Mouse (Mus musculus) hindbrain, embryonic 15.5 days (tissue): ENCODE results near the gene Gm36176. TPM values are rescaled to one million over a fixed set of nuclear protein-coding genes. Genes with fewer than 3 reads are reported as not detected.
"Not testable (repeated sequence)": the region's sequence is repeated elsewhere in the genome, so short reads cannot be mapped to it uniquely, and the experiment has no call there.

Experiments
- ATAC-seq: fragments of 200-750 bp; cut with Nextera tagmentation; 2 replicates; pipeline ENCODE4 v1.8.0; 2017; ENCODE audit warnings: low read depth, moderate number of reproducible peaks, moderate TSS enrichment; ENCODE audit not compliant: low FRiP score
- H3K27ac ChIP-seq: fragments of 300-500 bp; sonication (generic); replicated peaks from 2 replicates; pipeline ENCODE4 v1.5.1; 2015; ENCODE audit warnings: mild to moderate bottlenecking, inconsistent platforms
- H3K27me3 ChIP-seq: fragments of 300-500 bp; sonication (generic); 2 replicates; pipeline ENCODE4 v1.6.1; 2015; ENCODE audit warnings: control low read depth, inconsistent platforms
- H3K36me3 ChIP-seq: fragments of 300-500 bp; sonication (generic); 2 replicates; pipeline ENCODE4 v1.6.1; 2015; ENCODE audit warnings: control low read depth, inconsistent platforms
- H3K4me1 ChIP-seq: fragments of 300-500 bp; sonication (generic); replicated peaks from 2 replicates; pipeline ENCODE4 v1.6.1; 2015; ENCODE audit warnings: control low read depth, inconsistent platforms
- H3K4me2 ChIP-seq: fragments of 300-500 bp; sonication (generic); 2 replicates; pipeline ENCODE4 v1.6.1; 2015; ENCODE audit warnings: moderate library complexity, mild to moderate bottlenecking, inconsistent platforms
- H3K4me3 ChIP-seq: fragments of 300-500 bp; sonication (generic); 2 replicates; pipeline ENCODE4 v1.5.1; 2015; ENCODE audit warnings: mild to moderate bottlenecking, inconsistent platforms
- H3K9ac ChIP-seq: fragments of 300-500 bp; sonication (generic); 2 replicates; pipeline ENCODE4 v1.6.1; 2015; ENCODE audit warnings: inconsistent platforms
- H3K9me3 ChIP-seq: fragments of 300-500 bp; sonication (generic); 2 replicates; pipeline ENCODE4 v1.6.1; 2016; ENCODE audit warnings: control low read depth, inconsistent platforms
- WGBS: fragments of 180-500 bp; shearing (Covaris S2); methylation state at CpG from one replicate; pipeline ENCODE4 v1.1.7; 2015; 5-methylcytosine and 5-hydroxymethylcytosine counted together
- polyA plus RNA-seq: library from polyadenylated mRNA; unstranded; fragments of >200 nt; fragmentation: Nextera tagmentation; extraction: Ambion mirVana; gene quantifications from 2 replicates; pipeline ENCODE4 v1.2.1, GENCODE M21; 2015

Gm36176 gene
- polyA plus RNA-seq: not detected in 2 replicates

DNA sequence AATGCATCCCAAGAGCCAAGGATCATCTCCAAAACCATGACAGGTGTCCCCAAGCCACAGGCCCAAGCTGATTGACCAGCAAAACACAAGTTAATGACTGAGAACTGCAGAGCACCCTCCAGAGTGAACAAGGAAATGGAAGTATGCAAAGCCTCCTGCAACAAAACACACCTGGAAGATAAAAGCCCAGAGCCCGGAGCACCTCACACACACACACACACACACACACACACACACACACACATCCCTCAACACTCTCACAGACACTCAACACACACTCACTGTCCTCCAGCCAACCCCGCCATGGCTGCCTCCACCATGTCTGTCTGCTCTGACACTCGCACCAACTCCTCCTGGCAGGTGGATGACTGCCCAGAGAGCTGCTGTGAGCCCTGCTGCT is at the start of gene Gm36176:
Gene Gm36176, plus strand, starts transcription at position 301 of the 400 bp plus-strand sequence.
- ATAC-seq: no peak
- 80% methylated on average over 3 of the region's 3 CpGs for WGBS
- H3K4me1 ChIP-seq: no peaks in the 10 kb centered on the region
- no peaks in the 10 kb centered on the region for H3K27me3 ChIP-seq
- no peak within 1 kb of the TSS for H3K9ac ChIP-seq
- H3K9me3 ChIP-seq: peaks cover 12% of the 10 kb centered on the region; the same call in 1 of the 2 replicates
- H3K4me3 ChIP-seq: no peak within 1 kb of the TSS
- H3K4me2 ChIP-seq: no peak within 1 kb of the TSS
- H3K36me3 ChIP-seq: no peaks in the 10 kb centered on the region
- H3K27ac ChIP-seq: no peak within 1 kb of the TSS

DNA sequence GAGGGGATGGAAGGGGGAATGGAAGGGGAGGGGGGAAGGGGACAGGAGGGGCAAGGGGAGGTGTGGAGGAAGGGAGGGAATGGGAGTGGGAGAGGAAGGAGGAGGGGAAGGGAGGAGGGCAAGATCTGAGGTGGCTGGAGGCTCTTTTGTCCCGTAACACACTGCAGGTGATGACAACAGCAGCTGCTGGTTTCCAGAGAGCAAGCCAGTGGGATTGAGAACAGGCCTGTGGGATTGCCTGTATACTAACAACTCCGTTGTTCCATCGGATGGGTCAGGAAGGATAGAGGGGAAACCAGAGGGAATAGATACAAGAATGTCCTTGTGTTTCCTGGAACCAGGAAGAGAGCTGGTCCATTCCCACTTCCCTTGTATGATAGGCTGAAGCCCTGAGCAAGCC is 48.9 kb upstream of the Gm36176 start:
- Histone ChIP-seq H3K9ac (no peak overlapping the region), H3K9me3 (no peaks in the 10 kb centered on the region), H3K27me3 (no peaks in the 10 kb centered on the region), H3K27ac (no peak overlapping the region), H3K4me1 (no peaks in the 10 kb centered on the region), H3K36me3 (no peaks in the 10 kb centered on the region), H3K4me3 (no peak overlapping the region), H3K4me2 (no peak overlapping the region)
- no peak for ATAC-seq
- 22% methylated on average over 3 of the region's 3 CpGs for WGBS

DNA sequence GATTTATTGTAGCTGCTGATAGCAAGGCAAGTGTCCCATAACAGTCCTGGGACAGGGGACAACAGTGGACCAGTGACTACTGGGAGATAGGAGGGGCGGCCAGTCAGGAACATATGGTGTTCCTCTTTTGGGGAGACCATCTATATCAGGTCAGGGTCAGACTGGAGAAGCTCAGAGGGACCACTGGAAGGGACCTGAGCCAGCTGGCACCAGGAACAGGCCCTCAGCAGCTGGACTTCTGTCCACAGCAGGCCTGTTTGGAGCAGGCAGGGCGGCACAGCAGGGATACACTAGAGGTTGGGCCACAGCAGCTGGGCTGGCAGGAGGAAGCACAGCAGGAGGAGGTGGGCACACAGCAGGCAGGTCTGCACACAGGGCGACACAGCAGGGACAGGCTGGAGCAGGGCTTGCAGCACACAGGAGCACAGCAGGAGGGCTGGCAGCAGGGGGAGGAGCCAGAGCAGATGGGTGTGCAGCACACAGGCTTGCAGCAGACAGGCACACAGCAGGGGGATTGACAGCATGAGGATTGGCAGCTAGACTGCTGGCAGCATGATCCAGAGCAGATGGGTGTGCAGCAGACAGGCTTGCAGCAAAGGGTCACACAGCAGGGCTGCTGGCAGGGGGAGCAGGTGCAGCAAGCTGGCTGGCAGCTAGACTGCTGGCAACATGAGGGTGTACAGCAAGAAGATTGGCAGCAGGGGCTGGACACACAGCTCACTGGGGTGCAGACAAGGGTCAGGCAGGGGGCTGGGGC is 48.3 kb upstream of the Gm36176 start:
- 34% methylated on average over 3 of the region's 3 CpGs for WGBS
- H3K4me1 ChIP-seq, H3K9ac ChIP-seq, H3K36me3 ChIP-seq, H3K27me3 ChIP-seq, H3K4me3 ChIP-seq, H3K27ac ChIP-seq, H3K9me3 ChIP-seq, H3K4me2 ChIP-seq, ATAC-seq: not testable (repeated sequence)

DNA sequence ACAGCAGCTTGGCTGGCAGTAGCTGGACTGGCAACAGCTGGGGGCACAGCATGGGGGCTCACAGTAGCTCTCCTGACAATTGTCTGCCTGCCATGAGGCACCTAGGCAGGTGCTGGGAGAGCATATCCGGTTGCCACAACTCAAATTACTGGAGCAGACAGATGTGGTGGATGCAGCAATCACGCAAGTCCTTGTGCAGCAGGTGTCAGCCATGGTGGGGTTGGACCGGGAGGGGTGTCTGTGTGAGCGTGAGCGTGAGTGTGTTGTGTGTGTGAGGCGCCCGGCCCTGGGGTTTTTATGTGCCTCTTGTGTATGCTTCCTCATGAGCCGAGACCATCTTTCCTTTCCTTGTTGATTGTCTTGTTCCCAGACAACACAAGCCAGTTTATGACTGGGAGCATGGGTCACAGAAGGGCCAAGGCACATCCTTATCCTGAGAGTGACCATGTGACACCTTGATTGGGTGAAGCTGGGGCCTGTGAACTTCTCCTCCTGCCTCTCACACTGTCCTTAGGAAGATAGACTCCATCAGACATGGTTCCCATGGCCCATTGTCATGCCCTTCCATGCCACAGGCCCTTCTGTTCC is 47.6 kb upstream of the Gm36176 start, which contains the start of gene Gm19668:
Gene Gm19668, minus strand, starts transcription at position 213 of the 588 bp plus-strand sequence.
- H3K27me3 ChIP-seq: no peaks in the 10 kb centered on the region
- no peak within 1 kb of the TSS for H3K4me3 ChIP-seq
- no peak for ATAC-seq
- no peaks in the 10 kb centered on the region for H3K36me3 ChIP-seq
- H3K4me1 ChIP-seq: no peaks in the 10 kb centered on the region
- no peak within 1 kb of the TSS for H3K4me2 ChIP-seq
- WGBS: 53% methylated on average over 8 of the region's 8 CpGs
- no peak within 1 kb of the TSS for H3K9ac ChIP-seq
- no peaks in the 10 kb centered on the region for H3K9me3 ChIP-seq
- no peak within 1 kb of the TSS for H3K27ac ChIP-seq

DNA sequence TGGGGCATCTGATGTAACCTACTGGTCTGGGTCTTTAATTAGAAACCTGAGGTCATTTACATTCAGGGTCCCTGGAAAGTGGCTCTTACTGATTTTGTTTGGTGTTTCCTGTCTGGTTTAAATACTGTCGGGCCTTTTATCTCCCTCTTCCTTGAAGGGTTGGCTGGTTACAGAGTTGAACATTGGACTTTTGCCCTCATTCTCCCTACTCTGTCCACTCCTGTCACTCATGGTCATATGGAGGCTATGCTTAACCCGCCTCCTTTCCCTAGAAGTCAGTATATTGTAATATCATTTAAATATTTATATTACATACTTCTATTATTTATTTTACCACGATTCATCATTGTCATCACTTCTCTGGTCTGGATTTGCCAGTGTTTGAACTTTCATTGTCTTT is 42.5 kb upstream of the Gm36176 start:
- no peaks in the 10 kb centered on the region for H3K9me3 ChIP-seq
- H3K4me2 ChIP-seq: no peak overlapping the region
- H3K9ac ChIP-seq: no peak overlapping the region
- no peak for ATAC-seq
- no peak overlapping the region for H3K27ac ChIP-seq
- 83% methylated on average over 3 of the region's 3 CpGs for WGBS
- no peak overlapping the region for H3K4me3 ChIP-seq
- H3K4me1 ChIP-seq: no peaks in the 10 kb centered on the region
- H3K27me3 ChIP-seq: no peaks in the 10 kb centered on the region
- H3K36me3 ChIP-seq: no peaks in the 10 kb centered on the region

DNA sequence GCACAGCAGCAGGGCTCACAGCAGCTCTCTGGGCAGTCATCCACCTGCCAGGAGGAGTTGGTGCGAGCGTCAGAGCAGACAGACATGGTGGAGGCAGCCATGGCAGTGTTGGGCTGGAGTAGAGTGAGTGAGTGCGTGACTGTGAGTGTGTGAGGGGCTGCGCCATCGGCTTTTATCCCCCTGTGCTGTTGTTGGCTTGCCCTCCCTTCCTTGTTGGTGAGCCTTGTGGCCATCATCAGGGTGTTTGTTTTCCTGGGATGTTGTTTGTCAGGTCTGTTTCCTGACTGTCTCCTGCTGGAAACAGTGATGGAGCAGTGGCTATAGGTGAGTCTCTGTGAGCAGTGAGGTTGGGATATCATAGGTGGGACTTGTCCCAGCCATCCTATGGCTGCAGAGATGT is 34.9 kb upstream of the Gm36176 start, which contains the start of gene Gm9507:
Gene Gm9507, minus strand, starts transcription at position 101 of the 400 bp plus-strand sequence.
- no peaks in the 10 kb centered on the region for H3K36me3 ChIP-seq
- H3K9ac ChIP-seq: no peak within 1 kb of the TSS
- ATAC-seq: no peak
- 75% methylated on average over 5 of the region's 5 CpGs for WGBS
- no peaks in the 10 kb centered on the region for H3K9me3 ChIP-seq
- H3K27me3 ChIP-seq: no peaks in the 10 kb centered on the region
- 0 out of 2 replicates have a peak, but pooled peaks cover 4% of the 10 kb centered on the region for H3K4me1 ChIP-seq
- H3K27ac ChIP-seq: no peak within 1 kb of the TSS
- H3K4me2 ChIP-seq: no peak within 1 kb of the TSS
- H3K4me3 ChIP-seq: no peak within 1 kb of the TSS

DNA sequence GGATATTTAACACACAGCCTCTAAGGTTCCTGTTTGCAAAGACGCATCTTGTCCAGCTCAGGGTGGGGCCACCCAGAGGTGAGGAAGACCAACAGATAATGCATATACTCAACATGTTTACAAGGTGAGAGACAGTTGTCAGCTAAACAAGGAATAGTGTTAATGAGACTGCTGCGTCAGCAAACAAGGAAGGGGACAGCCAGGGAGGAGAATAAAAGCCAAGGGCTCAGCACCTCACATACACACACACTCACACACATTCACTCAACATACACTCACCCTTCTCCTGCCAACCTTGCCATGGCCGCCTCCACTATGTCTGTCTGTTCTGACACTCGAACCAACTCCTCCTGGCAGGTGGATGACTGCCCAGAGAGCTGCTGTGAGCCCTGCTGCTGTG is 32.2 kb upstream of the Gm36176 start, which contains the start of gene Gm2696:
Gene Gm2696, plus strand, starts transcription at position 301 of the 400 bp plus-strand sequence.
- no peak within 1 kb of the TSS for H3K27ac ChIP-seq
- WGBS: 62% methylated on average over 4 of the region's 4 CpGs

DNA sequence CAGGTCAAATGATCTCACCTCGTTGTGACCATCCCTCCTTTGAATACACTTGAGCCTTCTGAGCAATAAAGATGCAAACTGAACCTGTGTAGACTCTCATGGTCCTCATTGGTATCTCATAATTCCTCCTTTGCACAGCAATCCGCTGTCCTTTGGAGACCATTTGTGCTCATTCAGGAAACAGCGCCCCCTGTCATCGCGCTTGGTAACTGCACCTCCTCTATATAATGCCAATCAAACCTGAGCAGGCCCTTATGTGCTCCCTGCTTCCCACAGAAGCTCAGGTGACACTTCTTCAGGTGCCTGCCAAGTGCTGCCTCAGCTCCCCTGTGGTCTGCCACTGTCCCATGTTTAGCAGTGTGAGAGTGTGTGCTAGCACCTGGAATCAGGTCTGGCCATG is 31.1 kb upstream of the Gm36176 start:
- Histone ChIP-seq H3K9me3 (no peaks in the 10 kb centered on the region), H3K9ac (no peak overlapping the region), H3K4me1 (0 out of 2 replicates have a peak, but pooled peaks cover 4% of the 10 kb centered on the region), H3K27ac (no peak overlapping the region), H3K27me3 (no peaks in the 10 kb centered on the region), H3K4me2 (no peak overlapping the region), H3K36me3 (no peaks in the 10 kb centered on the region), H3K4me3 (no peak overlapping the region)
- 35% methylated on average over 5 of the region's 5 CpGs for WGBS
- no peak for ATAC-seq

More for the DNA sequence above, 32.2 kb upstream of the Gm36176 start, which contains the start of gene Gm2696:
- Histone ChIP-seq H3K9ac (no peak within 1 kb of the TSS), H3K4me2 (no peak within 1 kb of the TSS), H3K4me1 (0 out of 2 replicates have a peak, but pooled peaks cover 4% of the 10 kb centered on the region), H3K4me3 (no peak within 1 kb of the TSS), H3K36me3 (no peaks in the 10 kb centered on the region), H3K9me3 (no peaks in the 10 kb centered on the region), H3K27me3 (no peaks in the 10 kb centered on the region)
- no peak for ATAC-seq

DNA sequence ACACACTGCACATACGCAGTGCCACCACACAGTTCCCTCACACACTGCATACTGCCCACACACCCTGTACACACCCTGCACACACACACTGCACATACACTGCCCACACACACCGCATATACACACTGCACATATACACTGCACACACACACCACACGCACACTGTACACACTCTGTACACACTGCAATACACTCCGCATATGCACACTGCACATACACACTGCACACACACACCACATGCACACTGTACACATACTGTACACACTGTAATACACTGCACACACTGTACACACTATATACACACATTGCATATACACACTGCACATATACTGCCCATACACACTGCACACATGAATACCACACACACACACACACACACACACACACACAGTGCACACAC is 28.1 kb upstream of the Gm36176 start:
- no peak overlapping the region for H3K4me2 ChIP-seq
- no peak overlapping the region for H3K9ac ChIP-seq
- peaks cover 3% of the 10 kb centered on the region; the same call in 1 of the 2 replicates for H3K9me3 ChIP-seq
- no peaks in the 10 kb centered on the region for H3K36me3 ChIP-seq
- no peak overlapping the region for H3K4me3 ChIP-seq
- H3K4me1 ChIP-seq: 0 out of 2 replicates have a peak, but pooled peaks cover 4% of the 10 kb centered on the region
- 98% methylated on average over 4 of the region's 4 CpGs for WGBS
- H3K27me3 ChIP-seq: no peaks in the 10 kb centered on the region
- ATAC-seq: peak; percentile 63; the same call in 1 of the 2 replicates
- no peak overlapping the region for H3K27ac ChIP-seq

DNA sequence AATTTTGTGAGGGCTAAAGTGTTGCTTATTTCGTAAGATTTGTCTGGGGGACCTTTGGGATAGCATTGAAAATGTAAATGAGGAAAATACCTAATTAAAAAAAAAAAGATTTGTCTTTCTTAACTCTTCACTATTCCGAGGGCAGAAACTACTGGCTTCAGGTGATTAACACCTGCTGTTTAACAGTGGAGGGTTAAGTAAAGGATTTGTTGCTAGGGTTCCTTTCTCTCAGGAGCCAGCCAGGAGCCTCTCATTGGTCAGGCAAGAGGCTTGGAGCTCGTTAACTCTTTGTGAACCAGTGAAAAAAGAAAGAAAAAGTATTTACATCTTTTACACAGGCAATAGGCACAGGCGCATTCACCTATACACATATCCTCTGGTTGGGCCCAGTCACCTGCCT is 27.4 kb upstream of the Gm36176 start:
- Histone ChIP-seq H3K4me1 (0 out of 2 replicates have a peak, but pooled peaks cover 4% of the 10 kb centered on the region), H3K27me3 (no peaks in the 10 kb centered on the region), H3K4me3 (no peak overlapping the region), H3K4me2 (no peak overlapping the region), H3K27ac (no peak overlapping the region), H3K36me3 (no peaks in the 10 kb centered on the region), H3K9ac (no peak overlapping the region), H3K9me3 (peaks cover 3% of the 10 kb centered on the region; the same call in 1 of the 2 replicates)
- ATAC-seq: no peak
- WGBS: 54% methylated on average over 4 of the region's 4 CpGs

DNA sequence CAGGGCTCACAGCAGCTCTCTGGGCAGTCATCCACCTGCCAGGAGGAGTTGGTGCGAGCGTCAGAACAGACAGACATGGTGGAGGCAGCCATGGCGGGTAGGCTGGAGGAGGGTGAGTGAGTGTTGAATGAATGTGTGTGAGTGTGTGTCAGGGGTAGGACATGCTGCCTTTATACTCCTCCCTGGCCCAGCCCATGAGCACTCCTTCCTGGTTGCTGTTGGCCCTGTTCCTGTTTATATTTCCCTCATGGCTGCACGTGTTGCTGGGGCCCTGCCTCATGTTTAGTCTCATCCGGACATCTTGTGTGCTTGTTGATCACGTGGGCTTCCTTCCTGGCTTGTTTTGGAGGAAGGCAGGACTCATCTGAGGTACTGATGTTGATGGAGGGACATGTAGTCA is 19.7 kb upstream of the Gm36176 start, which contains the start of gene Krtap10-4:
Gene Krtap10-4, minus strand, starts transcription at position 145 of the 400 bp plus-strand sequence.
- no peaks in the 10 kb centered on the region for H3K27me3 ChIP-seq
- no peak within 1 kb of the TSS for H3K27ac ChIP-seq
- no peak within 1 kb of the TSS for H3K9ac ChIP-seq
- ATAC-seq: no peak
- H3K36me3 ChIP-seq: no peaks in the 10 kb centered on the region
- H3K4me3 ChIP-seq: no peak within 1 kb of the TSS
- H3K9me3 ChIP-seq: peaks cover 3% of the 10 kb centered on the region; the same call in 1 of the 2 replicates
- no peak within 1 kb of the TSS for H3K4me2 ChIP-seq
- 71% methylated on average over 6 of the region's 6 CpGs for WGBS
- H3K4me1 ChIP-seq: no peaks in the 10 kb centered on the region

DNA sequence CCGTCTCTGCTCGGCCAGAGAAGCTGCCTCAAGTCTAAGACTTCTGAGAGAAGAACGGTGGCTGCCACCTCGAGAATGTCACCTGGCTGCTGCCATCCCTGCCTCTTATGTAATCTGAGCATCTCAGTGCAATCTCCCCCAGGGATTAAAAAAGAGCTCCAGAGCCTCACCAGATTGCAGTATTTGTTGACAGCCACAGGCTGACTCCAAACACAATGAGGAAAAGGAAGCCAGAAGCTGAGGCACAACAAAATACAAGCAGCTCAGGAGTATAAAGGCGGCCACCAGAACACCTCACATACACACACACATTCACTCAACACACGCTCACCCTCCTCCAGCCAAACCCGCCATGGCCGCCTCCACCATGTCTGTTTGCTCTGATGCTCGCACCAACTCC is 11.0 kb upstream of the Gm36176 start, which contains the start of gene Krtap10-10:
Gene Krtap10-10, plus strand, starts transcription at position 301 of the 400 bp plus-strand sequence.
- no peak for ATAC-seq
- H3K4me2 ChIP-seq: no peak within 1 kb of the TSS
- no peaks in the 10 kb centered on the region for H3K4me1 ChIP-seq
- H3K9ac ChIP-seq: no peak within 1 kb of the TSS
- no peak within 1 kb of the TSS for H3K27ac ChIP-seq
- H3K4me3 ChIP-seq: no peak within 1 kb of the TSS
- no peaks in the 10 kb centered on the region for H3K9me3 ChIP-seq
- 63% methylated on average over 9 of the region's 9 CpGs for WGBS
- no peaks in the 10 kb centered on the region for H3K36me3 ChIP-seq
- no peaks in the 10 kb centered on the region for H3K27me3 ChIP-seq
